Mouse (Mus musculus): ENCODE results near the gene Ryr2. TPM values are rescaled to one million over a fixed set of nuclear protein-coding genes. Genes with fewer than 3 reads are reported as not detected.
"Not testable (repeated sequence)": the region's sequence is repeated elsewhere in the genome, so short reads cannot be mapped to it uniquely, and the experiment has no call there.

The Ryr2 gene
- polyA plus RNA-seq, 1 experiment: 0.13 TPM

DNA sequence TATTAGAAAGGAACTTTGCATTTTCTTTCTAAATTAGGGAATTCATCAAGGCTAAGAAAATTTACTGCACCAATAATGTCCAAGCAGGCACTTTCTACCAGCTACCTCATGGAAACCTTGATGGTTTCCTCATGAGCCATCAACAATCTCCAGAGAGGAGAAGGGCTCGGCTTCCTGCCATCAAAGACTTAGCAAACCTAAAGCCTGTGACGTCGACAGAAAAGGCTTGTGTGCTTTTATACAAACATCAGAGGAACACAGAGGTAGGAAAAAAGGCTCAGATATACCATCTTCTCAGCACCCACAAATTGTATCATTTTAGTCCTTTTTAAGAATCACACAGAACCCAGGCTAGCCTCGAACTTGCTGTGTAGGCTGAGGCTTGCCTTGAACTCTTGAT lies 148.5 kb downstream of the Ryr2 start:
- no peaks in the 10 kb centered on the region for H3K36me3 ChIP-seq (ENCODE audit: control insufficient read depth, insufficient read depth, low read length)
- no peak overlapping the region for H3K27ac ChIP-seq (ENCODE audit: insufficient read depth, low read depth, low read length)
- H3K27me3 ChIP-seq (replicated peaks; ENCODE audit: control insufficient read depth, insufficient read depth, low read length): no peaks in the 10 kb centered on the region
- H3K4me3 ChIP-seq (ENCODE audit: insufficient read depth, low read depth, low read length): no peak overlapping the region
- H3K4me1 ChIP-seq (ENCODE audit: control insufficient read depth, insufficient read depth, low read length): no peaks in the 10 kb centered on the region
- TF ChIP-seq POLR2A (IDR thresholded peaks at IDR 0.05; ENCODE audit: low read depth, low read length) (no peak), CTCF (conservative IDR thresholded peaks at IDR 0.05; ENCODE audit: insufficient read depth, insufficient read length, low read depth, low read length) (no peak)
- DNase-seq: no peak
- 75% methylated on average over 4 of the region's 4 CpGs for WGBS

DNA sequence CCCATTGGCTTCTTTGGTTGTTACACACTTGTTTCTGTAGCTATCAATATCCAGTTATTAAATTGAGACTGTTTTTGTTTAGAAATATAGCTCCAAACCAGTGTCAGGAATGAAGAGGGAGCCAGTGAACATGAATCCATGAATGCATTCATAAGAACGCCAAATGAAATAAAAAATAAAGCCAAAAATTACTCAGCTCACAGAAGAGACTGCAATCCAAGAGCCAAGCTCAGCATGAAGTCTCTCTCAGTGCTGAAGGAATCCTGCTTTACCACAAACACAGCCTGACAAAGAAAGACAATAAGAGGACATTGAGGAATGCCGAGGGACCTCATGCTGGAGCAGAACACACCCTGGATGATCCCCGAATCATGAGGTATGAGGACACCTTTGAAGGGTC lies 154.8 kb downstream of the Ryr2 start:
- H3K27ac ChIP-seq (ENCODE audit: insufficient read depth, low read depth, low read length): no peak overlapping the region
- no peaks in the 10 kb centered on the region for H3K36me3 ChIP-seq (ENCODE audit: control insufficient read depth, insufficient read depth, low read length)
- WGBS: 86% methylated on average over 3 of the region's 3 CpGs
- DNase-seq: no peak
- TF ChIP-seq POLR2A (IDR thresholded peaks at IDR 0.05; ENCODE audit: low read depth, low read length): no peak
- TF ChIP-seq CTCF (conservative IDR thresholded peaks at IDR 0.05; ENCODE audit: insufficient read depth, insufficient read length, low read depth, low read length): no peak
- H3K4me3 ChIP-seq (ENCODE audit: insufficient read depth, low read depth, low read length): no peak overlapping the region
- H3K27me3 ChIP-seq (replicated peaks; ENCODE audit: control insufficient read depth, insufficient read depth, low read length): no peaks in the 10 kb centered on the region
- H3K4me1 ChIP-seq (ENCODE audit: control insufficient read depth, insufficient read depth, low read length): no peaks in the 10 kb centered on the region

DNA sequence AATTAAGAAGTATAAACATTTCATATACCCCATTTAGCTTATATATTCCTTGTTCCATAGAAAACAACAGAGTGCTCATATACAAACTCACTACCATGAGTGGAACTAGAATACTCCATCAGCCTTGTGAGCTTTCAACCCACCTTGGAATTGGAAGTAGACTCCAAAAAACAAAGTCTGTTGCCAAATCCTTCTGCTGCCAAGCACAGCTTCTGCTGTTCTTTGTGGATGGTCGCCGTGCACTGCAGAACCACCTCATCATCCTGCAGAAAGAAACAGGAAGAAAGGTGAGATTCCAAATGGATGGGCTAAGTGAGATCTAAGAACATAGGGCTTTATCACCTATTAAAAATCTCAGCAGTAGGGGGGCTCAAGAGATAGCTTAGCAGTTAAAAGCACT lies 161.0 kb downstream of the Ryr2 start:
- no peak for DNase-seq
- TF ChIP-seq CTCF (conservative IDR thresholded peaks at IDR 0.05; ENCODE audit: insufficient read depth, insufficient read length, low read depth, low read length): no peak
- no peak for TF ChIP-seq POLR2A (IDR thresholded peaks at IDR 0.05; ENCODE audit: low read depth, low read length)
- H3K4me1 ChIP-seq (ENCODE audit: control insufficient read depth, insufficient read depth, low read length): no peaks in the 10 kb centered on the region
- no peak overlapping the region for H3K4me3 ChIP-seq (ENCODE audit: insufficient read depth, low read depth, low read length)
- no peaks in the 10 kb centered on the region for H3K36me3 ChIP-seq (ENCODE audit: control insufficient read depth, insufficient read depth, low read length)
- H3K27me3 ChIP-seq (replicated peaks; ENCODE audit: control insufficient read depth, insufficient read depth, low read length): no peaks in the 10 kb centered on the region
- WGBS: 91% methylated on average over 2 of the region's 2 CpGs
- H3K27ac ChIP-seq (ENCODE audit: insufficient read depth, low read depth, low read length): no peak overlapping the region

DNA sequence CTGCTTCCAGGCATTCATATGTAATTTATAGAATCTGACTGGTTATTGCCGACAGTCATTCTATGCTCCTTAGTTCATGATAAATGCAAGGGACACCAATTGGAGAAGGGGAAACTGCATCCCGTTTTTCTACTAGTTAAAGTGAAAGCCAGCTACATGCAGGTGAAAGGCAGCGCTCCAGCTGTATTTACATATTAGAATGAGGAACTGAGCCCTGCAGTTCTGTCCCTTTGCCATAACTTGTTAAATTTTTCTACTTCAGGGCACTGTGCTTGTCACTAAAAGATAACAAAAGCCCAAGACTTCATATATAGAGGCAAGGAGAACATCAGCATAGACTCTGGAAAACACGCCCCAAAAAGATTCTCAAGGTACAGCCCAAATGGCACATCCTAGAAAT lies 165.0 kb downstream of the Ryr2 start:
- no peak overlapping the region for H3K27ac ChIP-seq (ENCODE audit: insufficient read depth, low read depth, low read length)
- H3K4me1 ChIP-seq (ENCODE audit: control insufficient read depth, insufficient read depth, low read length): no peaks in the 10 kb centered on the region
- no peak for DNase-seq
- no peaks in the 10 kb centered on the region for H3K27me3 ChIP-seq (replicated peaks; ENCODE audit: control insufficient read depth, insufficient read depth, low read length)
- 88% methylated on average over 4 of the region's 4 CpGs for WGBS
- H3K36me3 ChIP-seq (ENCODE audit: control insufficient read depth, insufficient read depth, low read length): no peaks in the 10 kb centered on the region
- TF ChIP-seq POLR2A (IDR thresholded peaks at IDR 0.05; ENCODE audit: low read depth, low read length) (no peak), CTCF (conservative IDR thresholded peaks at IDR 0.05; ENCODE audit: insufficient read depth, insufficient read length, low read depth, low read length) (no peak)
- H3K4me3 ChIP-seq (ENCODE audit: insufficient read depth, low read depth, low read length): no peak overlapping the region

DNA sequence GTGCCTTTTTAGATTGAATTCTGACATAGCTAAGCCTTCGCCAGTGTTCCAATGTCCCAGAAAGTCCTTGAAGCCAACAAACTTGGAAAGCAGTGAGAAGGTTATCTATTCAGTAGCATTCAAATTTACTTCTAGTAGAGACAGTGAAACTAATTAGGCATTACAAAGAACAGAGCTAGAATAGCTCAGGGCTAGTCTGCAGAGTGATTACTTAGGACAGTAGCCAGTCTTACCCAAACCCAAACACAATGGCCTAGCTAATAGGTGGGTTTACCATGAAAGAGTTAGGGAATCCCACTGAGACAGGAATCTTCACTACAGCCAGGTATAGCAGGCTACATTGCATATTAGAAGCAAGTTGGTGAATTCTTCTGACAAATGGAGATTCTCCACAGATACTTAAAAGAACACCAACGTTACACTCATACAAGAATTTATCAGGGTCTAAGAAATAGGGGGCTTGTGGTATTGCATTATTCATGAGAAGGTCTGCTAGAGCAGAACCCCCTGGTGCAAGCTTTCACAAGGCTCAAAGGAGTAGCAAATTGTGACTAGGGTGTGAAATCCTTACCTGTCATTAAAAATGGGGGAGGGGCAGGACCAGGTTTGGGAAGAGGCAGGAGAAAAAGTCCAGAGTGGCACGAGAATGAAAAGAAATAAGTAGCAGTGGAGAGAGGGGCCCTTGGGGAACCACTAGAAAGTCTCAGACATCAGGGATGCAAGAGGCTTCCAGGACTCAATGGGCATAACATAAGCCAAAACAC lies 172.3 kb downstream of the Ryr2 start:
- not testable (repeated sequence) for H3K27ac ChIP-seq (ENCODE audit: insufficient read depth, low read depth, low read length); H3K36me3 ChIP-seq (ENCODE audit: control insufficient read depth, insufficient read depth, low read length); H3K27me3 ChIP-seq (replicated peaks; ENCODE audit: control insufficient read depth, insufficient read depth, low read length); H3K4me3 ChIP-seq (ENCODE audit: insufficient read depth, low read depth, low read length); H3K4me1 ChIP-seq (ENCODE audit: control insufficient read depth, insufficient read depth, low read length); DNase-seq
- 66% methylated on average over 3 of the region's 3 CpGs for WGBS

DNA sequence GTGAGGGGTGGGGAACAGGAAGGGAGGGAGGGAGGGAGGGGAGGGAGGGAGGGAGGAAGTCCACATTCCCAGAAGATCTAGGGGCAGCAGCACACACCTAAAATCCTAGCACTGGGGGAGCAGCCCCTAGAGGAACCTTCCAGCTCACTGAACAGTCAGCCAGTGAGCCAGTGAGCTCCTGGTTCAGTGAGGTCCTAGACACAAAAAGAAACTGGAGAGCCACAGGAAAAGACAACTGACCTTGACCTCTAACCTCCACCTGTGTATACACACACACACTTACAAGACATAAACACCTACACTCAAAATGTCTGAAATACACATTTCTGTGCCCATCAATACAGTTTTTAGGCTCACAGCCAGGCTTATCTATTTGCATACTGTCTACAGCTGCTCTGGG lies 173.4 kb downstream of the Ryr2 start:
- no peak overlapping the region for H3K4me3 ChIP-seq (ENCODE audit: insufficient read depth, low read depth, low read length)
- H3K27ac ChIP-seq (ENCODE audit: insufficient read depth, low read depth, low read length): no peak overlapping the region
- no peak for DNase-seq
- TF ChIP-seq CTCF (conservative IDR thresholded peaks at IDR 0.05; ENCODE audit: insufficient read depth, insufficient read length, low read depth, low read length) (no peak), POLR2A (IDR thresholded peaks at IDR 0.05; ENCODE audit: low read depth, low read length) (no peak)
- H3K27me3 ChIP-seq (replicated peaks; ENCODE audit: control insufficient read depth, insufficient read depth, low read length): no peaks in the 10 kb centered on the region
- H3K36me3 ChIP-seq (ENCODE audit: control insufficient read depth, insufficient read depth, low read length): no peaks in the 10 kb centered on the region
- H3K4me1 ChIP-seq (ENCODE audit: control insufficient read depth, insufficient read depth, low read length): 0 out of 2 replicates have a peak, but pooled peaks cover 2% of the 10 kb centered on the region

DNA sequence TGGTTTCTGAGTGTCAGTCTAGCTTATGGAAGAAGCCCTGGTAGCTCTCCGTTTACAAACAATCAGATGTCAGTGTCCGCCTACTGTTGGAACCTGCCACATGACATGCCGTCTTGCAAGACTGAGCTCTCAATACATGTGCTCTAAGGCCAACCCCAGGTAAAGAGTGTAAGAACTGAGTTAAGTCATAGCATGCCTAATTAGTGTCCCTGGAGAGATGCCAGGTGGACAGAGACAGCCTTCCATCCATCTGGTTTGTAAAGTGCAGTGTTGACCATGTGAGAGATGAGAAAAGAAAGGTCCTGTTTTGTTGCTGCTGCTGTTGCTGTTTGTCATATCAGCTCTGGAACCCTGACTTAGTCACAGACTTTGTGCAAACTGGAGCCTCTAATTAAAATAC lies 178.0 kb downstream of the Ryr2 start:
- no peak for DNase-seq
- H3K27me3 ChIP-seq (replicated peaks; ENCODE audit: control insufficient read depth, insufficient read depth, low read length): no peaks in the 10 kb centered on the region
- no peak overlapping the region for H3K4me3 ChIP-seq (ENCODE audit: insufficient read depth, low read depth, low read length)
- WGBS: 90% methylated on average over 3 of the region's 3 CpGs
- H3K27ac ChIP-seq (ENCODE audit: insufficient read depth, low read depth, low read length): no peak overlapping the region
- H3K36me3 ChIP-seq (ENCODE audit: control insufficient read depth, insufficient read depth, low read length): no peaks in the 10 kb centered on the region
- H3K4me1 ChIP-seq (ENCODE audit: control insufficient read depth, insufficient read depth, low read length): 0 out of 2 replicates have a peak, but pooled peaks cover 2% of the 10 kb centered on the region
- TF ChIP-seq CTCF (conservative IDR thresholded peaks at IDR 0.05; ENCODE audit: insufficient read depth, insufficient read length, low read depth, low read length) (no peak), POLR2A (IDR thresholded peaks at IDR 0.05; ENCODE audit: low read depth, low read length) (no peak)

Data from kidney, adult 2 months (tissue).